Mouse (Mus musculus) neutrophil, adult 65 days (primary cell): Measurements from ENCODE around the gene Kctd11. TPM values are rescaled to one million over a fixed set of nuclear protein-coding genes. Genes with fewer than 3 reads are reported as not detected.

Experiments used
- total RNA-seq: library from RNA; stranded (reverse); gene quantifications from 2 replicates; pipeline ENCODE4 v1.2.4, GENCODE M21; 2023

Kctd11 gene
- total RNA-seq: 6.8 TPM in 2 replicates

GRCm38 (mm10) chr11:69880853-69881603 lies at the start of gene Kctd11:
Gene Kctd11 (minus strand): TSS chr11:69881406.

DNA sequence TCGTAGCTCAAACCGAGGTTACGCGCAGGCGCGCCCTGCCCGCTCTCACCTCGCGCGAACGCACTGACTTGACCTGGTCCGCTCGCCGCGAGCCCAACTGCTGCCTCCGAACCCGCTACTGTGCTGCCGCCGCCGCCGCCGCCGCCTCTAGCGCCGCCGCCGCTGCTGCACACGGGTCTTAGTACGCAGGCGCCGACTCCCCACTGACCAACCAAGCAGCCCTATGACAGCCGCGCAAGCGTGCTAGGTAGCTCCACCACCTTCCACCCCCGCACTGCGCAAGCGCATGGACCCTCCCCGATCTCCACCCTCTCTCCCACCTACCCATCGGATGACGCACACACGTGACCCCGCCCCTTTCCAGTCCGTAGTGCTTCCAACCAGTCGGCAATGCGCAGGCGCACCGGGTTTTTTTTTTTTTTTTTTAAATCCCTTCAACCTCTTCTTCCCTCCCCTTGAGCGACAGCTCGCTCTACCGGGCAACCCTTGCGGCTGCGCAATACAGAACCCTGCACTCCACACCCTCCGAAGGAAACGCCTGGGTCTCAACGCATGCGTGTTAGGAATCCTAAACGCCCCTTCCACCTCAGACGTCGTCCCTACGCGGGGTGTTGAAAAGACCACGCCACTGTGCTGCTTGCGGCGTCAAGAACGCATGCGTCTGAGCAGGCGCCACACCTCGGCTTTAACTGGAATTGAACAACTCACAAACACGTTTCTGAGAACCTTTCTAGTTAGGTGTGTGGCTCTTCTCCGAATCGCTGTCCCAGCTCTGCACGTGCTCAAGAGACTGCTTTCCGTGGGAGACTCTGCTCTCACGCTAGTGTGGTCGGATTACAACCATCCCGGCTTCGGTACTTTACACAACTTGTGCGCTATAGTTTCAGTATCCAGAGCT lies 40.2 kb upstream of the Kctd11 start, which contains the start of gene Eif5a:
Gene Eif5a, minus strand, starts transcription at position 845 of the 898 bp plus-strand sequence.

DNA sequence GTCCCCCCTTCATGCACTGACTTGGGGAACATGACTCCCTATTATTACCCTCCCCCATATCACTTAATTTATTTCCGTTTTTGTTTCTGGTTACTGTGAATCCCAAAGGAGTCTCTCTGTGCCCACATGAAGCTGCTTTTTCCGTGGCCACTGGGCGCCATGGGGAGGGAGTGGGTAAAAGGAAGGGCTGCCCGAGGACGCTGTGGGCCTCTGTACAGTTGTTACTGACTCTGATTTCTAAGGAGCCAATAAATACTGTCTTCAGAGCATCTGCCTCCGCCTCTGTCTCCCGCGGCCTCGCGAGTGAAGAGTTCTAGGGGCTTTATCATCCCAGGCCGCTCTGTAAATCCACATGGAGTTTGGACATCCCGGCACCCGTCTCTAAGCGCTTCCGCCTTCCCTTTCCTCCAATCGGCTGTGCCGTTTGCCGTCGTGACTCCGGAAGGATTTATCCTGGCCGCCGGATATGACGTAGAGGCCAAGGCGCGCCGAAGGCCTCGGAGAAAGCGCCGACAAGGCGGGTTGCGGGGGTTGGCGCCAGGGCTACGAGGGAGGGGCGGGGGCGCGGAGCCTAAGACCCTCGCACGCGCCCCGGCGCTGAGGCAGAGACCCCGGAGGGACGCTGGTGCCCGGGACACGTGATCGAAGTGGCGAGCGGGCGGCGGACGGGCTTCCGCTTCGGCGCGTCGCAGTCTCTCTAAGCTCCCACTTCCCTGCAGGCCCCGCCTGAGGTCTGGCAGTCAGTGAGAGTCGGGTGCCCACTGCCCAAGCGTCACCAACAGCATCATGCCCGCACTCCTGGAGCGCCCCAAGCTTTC lies 32.6 kb upstream of the Kctd11 start, which contains the start of gene Gps2:
Gene Gps2, plus strand, starts transcription at position 335 of the 818 bp plus-strand sequence.

GRCm38 (mm10) chr11:69900471-69901405 lies 19.5 kb upstream of the Kctd11 start, which contains the start of the genes 2810408A11Rik and Neurl4:
Gene 2810408A11Rik (minus strand): TSS chr11:69900987.
Gene Neurl4 (plus strand): TSS chr11:69901072.

GRCm38 (mm10) chr11:69895291-69895690 lies 14.1 kb upstream of the Kctd11 start, which contains the start of gene Acap1:
Gene Acap1 (minus strand): TSS chr11:69895539.

GRCm38 (mm10) chr11:69877878-69878277 lies 3.3 kb downstream of the Kctd11 start, which contains the start of gene Tmem95:
Gene Tmem95 (minus strand): TSS chr11:69878018.

DNA sequence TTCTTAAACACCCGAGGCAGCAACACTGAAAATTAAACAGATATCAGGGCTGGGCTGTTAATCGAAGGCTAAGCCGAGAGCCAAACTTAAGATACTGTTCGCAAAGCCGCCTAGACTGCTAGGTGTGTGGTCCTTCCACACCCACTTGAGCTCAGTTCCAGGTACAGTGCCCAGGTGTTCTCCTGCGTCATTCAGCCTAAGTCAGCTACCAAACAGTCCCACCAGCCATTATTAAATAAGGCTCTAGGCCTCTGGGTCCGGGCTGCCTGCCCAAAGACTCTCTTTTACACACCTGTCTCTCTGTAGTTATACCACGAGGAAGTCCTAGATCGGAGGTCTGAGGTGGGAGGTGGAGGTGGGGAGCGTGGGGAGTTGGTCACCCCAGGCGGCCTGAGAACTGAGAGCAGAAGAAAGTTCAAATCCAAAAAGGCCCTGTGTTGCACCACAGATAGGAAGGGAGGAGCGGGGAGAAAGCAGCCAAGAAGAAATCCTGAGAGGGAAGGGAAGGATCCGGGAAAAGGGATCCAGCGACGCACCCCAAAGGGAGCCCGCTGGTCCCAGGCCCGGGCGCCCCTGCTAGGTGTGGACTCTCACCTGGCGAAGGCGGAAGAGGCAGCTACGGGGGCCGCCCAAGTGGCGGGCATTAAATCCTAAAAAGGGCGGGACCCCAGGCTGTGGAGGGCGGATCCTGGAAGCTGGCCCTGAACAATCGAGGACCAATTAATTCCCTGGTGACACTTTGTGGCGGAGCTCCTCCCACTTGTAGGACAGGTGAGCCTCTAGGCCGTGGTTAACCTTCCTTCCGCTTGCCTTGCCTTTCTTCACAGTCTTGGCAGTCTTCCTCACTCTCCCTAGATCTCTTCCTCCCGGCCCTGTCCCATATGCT lies 22.9 kb downstream of the Kctd11 start, which contains the start of gene Tnk1:
Gene Tnk1, minus strand, starts transcription at position 618 of the 886 bp plus-strand sequence.

GRCm38 (mm10) chr11:69846198-69846680 lies 35.0 kb downstream of the Kctd11 start, which contains the start of gene Plscr3:
Gene Plscr3 (plus strand): TSS chr11:69846376.

GRCm38 (mm10) chr11:69837952-69838713 lies 43.1 kb downstream of the Kctd11 start, which contains the start of gene Tmem256:
Gene Tmem256 (plus strand): TSS chr11:69838514.

DNA sequence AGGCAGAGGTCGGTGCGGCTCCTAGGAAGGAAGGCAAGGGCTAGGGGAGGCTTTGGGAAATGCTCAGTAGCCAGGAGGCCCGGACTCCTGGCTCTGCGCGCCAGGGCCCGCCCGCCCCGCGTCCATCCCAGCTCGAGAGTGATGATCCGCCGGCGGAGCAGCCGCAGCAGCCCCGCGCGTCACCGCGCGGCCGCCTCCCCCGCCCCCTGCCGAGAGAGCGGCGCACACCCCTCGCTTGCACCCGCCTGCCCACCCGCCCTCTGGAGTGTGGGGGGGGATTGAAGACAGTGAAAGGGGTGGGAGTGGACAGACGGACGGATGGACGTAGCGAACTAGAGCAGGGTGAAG lies 43.6 kb downstream of the Kctd11 start, which contains the start of gene Nlgn2:
Gene Nlgn2, minus strand, starts transcription at position 181 of the 348 bp plus-strand sequence.

Other genes with a start within 250 kb of the Kctd11 start
- 43.9 and 65.2 TPM in 2 replicates for gene Fxr2, start 248.4 kb downstream of the Kctd11 start, total RNA-seq
- 0.95 TPM in 1 of 2 replicates, not detected in the other for gene Sox15, start 226.1 kb downstream of the Kctd11 start, total RNA-seq
- 67.2 and 77.6 TPM in 2 replicates for gene Mpdu1, start 218.8 kb downstream of the Kctd11 start, total RNA-seq
- gene Cd68, start 215.3 kb downstream of the Kctd11 start, total RNA-seq: 79.5 and 104 TPM in 2 replicates
- gene Eif4a1, start 209.0 kb downstream of the Kctd11 start, total RNA-seq: 525 and 565 TPM in 2 replicates
- 77.3 and 91.6 TPM in 2 replicates for gene Senp3, start 199.3 kb downstream of the Kctd11 start, total RNA-seq
- gene Tnfsf13, start 195.6 kb downstream of the Kctd11 start, total RNA-seq: 10.0 and 11.1 TPM in 2 replicates
- 7.3 and 8.2 TPM in 2 replicates for gene Tnfsf12, start 185.6 kb downstream of the Kctd11 start, total RNA-seq
- 1.4 and 4.9 TPM in 2 replicates for gene Tnfsfm13, start 185.3 kb downstream of the Kctd11 start, total RNA-seq
- gene Polr2a, start 122.8 kb downstream of the Kctd11 start, total RNA-seq: 74.6 and 76.6 TPM in 2 replicates
- not detected in 2 replicates for gene Slc35g3, start 119.4 kb downstream of the Kctd11 start, total RNA-seq
- 0.70 and 1.2 TPM in 2 replicates for gene Zbtb4, start 115.5 kb downstream of the Kctd11 start, total RNA-seq
- gene Chrnb1, start 85.5 kb downstream of the Kctd11 start, total RNA-seq: 0.54 and 1.0 TPM in 2 replicates
- gene Fgf11, start 79.5 kb downstream of the Kctd11 start, total RNA-seq: not detected in 2 replicates
- not detected in 2 replicates for gene Tmem102, start 75.8 kb downstream of the Kctd11 start, total RNA-seq
- gene Gm39566, start 66.1 kb downstream of the Kctd11 start, total RNA-seq: not detected in 2 replicates
- not detected in 2 replicates for gene Spem2, start 62.9 kb downstream of the Kctd11 start, total RNA-seq
- gene Spem1, start 59.2 kb downstream of the Kctd11 start, total RNA-seq: not detected in 2 replicates
- 0.88 and 1.8 TPM in 2 replicates for gene Nlgn2, start 43.6 kb downstream of the Kctd11 start, total RNA-seq
- 76.0 and 86.7 TPM in 2 replicates for gene Tmem256, start 42.9 kb downstream of the Kctd11 start, total RNA-seq
- 26.2 and 36.2 TPM in 2 replicates for gene Plscr3, start 35.0 kb downstream of the Kctd11 start, total RNA-seq
- not detected in 2 replicates for gene Tnk1, start 22.7 kb downstream of the Kctd11 start, total RNA-seq
- 0.84 TPM in 1 of 2 replicates, not detected in the other for gene Tmem95, start 3.4 kb downstream of the Kctd11 start, total RNA-seq
- 262 and 323 TPM in 2 replicates for gene Acap1, start 14.1 kb upstream of the Kctd11 start, total RNA-seq
- 1.2 and 2.6 TPM in 2 replicates for gene 2810408A11Rik, start 19.6 kb upstream of the Kctd11 start, total RNA-seq
- 17.7 and 25.0 TPM in 2 replicates for gene Neurl4, start 19.7 kb upstream of the Kctd11 start, total RNA-seq
- 71.0 and 76.8 TPM in 2 replicates for gene Gps2, start 32.5 kb upstream of the Kctd11 start, total RNA-seq
- 429 and 447 TPM in 2 replicates for gene Eif5a, start 40.6 kb upstream of the Kctd11 start, total RNA-seq
- gene Ybx2, start 54.4 kb upstream of the Kctd11 start, total RNA-seq: not detected in 2 replicates
- gene Slc2a4, start 66.8 kb upstream of the Kctd11 start, total RNA-seq: 0.20 TPM in 1 of 2 replicates, not detected in the other
- gene Cldn7, start 83.4 kb upstream of the Kctd11 start, total RNA-seq: not detected in 2 replicates
- gene Ctdnep1, start 99.8 kb upstream of the Kctd11 start, total RNA-seq: 57.0 and 90.8 TPM in 2 replicates
- gene Elp5, start 101.1 kb upstream of the Kctd11 start, total RNA-seq: 24.6 and 25.4 TPM in 2 replicates
- gene Gabarap, start 109.7 kb upstream of the Kctd11 start, total RNA-seq: 585 and 586 TPM in 2 replicates
- 41.1 and 46.0 TPM in 2 replicates for gene Phf23, start 114.4 kb upstream of the Kctd11 start, total RNA-seq
- 18.1 and 19.3 TPM in 2 replicates for gene Dvl2, start 119.2 kb upstream of the Kctd11 start, total RNA-seq
- gene Acadvl, start 134.0 kb upstream of the Kctd11 start, total RNA-seq: 41.4 and 52.4 TPM in 2 replicates
- gene Dlg4, start 135.5 kb upstream of the Kctd11 start, total RNA-seq: 3.3 and 6.2 TPM in 2 replicates
- not detected in 2 replicates for gene Asgr1, start 172.7 kb upstream of the Kctd11 start, total RNA-seq
- 0.69 TPM in 1 of 2 replicates, not detected in the other for gene Asgr2, start 211.2 kb upstream of the Kctd11 start, total RNA-seq
- 6.6 and 9.0 TPM in 2 replicates for gene Mgl2, start 248.9 kb upstream of the Kctd11 start, total RNA-seq